Mouse (Mus musculus) cortical plate, adult 2 months (tissue): Measurements from ENCODE around the gene Itga3. TPM values are rescaled to one million over a fixed set of nuclear protein-coding genes. Genes with fewer than 3 reads are reported as not detected.

Experiments
- H3K27ac ChIP-seq: fragments of 200-500 bp; 2 replicates; pipeline ENCODE4 v1.5.1; 2012; ENCODE audit warnings: low read length, control low read depth, inconsistent platforms; ENCODE audit not compliant: insufficient read depth
- H3K4me1 ChIP-seq: fragments of 200-500 bp; 2 replicates; pipeline ENCODE4 v1.6.1; 2011; ENCODE audit warnings: low read length; ENCODE audit not compliant: control insufficient read depth, insufficient read depth
- H3K4me3 ChIP-seq: fragments of 200-500 bp; 2 replicates; pipeline ENCODE4 v1.5.1; 2011; ENCODE audit warnings: mild to moderate bottlenecking, low read length, control low read depth; ENCODE audit not compliant: insufficient read depth
- CTCF ChIP-seq: fragments of 200-500 bp; IDR thresholded peaks from 2 replicates; pipeline ENCODE4 v1.5.1; 2011; ENCODE audit warnings: mild to moderate bottlenecking, control low read depth, low read length; ENCODE audit not compliant: insufficient read depth; ENCODE audit errors: extremely low read depth
- POLR2A ChIP-seq: fragments of 200-500 bp; IDR thresholded peaks from 2 replicates; pipeline ENCODE4 v1.6.1; 2011; ENCODE audit warnings: mild to moderate bottlenecking, low read length, control low read depth; ENCODE audit not compliant: insufficient read depth; ENCODE audit errors: extremely low read depth
- polyA plus RNA-seq: library from polyadenylated mRNA; depleted of rRNA; stranded (reverse); fragments of >200 nt; gene quantifications from 2 replicates; pipeline ENCODE4 v1.2.3, GENCODE M21; 2012; rRNA removed

Itga3 gene
- polyA plus RNA-seq, 1 experiment: 15.3 TPM

DNA sequence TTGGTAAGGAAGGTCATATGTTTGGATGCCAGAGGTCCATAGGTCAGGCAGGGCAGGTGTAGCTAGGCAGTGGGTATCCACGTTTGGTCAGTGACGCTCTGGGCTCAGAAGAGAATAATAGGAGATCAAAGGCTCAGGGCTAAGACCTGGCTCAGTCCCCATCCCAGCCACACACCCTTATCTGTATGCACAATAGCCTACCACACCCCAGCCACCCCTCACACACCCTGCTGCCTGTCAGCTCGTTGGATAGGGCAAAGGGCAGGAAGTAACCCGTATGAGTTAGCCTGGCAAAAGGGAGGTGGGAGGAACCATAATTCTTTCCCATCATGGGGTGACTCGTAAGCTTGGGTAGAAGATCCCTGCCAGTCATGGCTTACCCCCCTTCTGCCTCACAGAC lies 79.0 kb downstream of the Itga3 start:
- Histone ChIP-seq H3K4me1 (peaks cover 16% of the 10 kb centered on the region), H3K4me3 (no peak overlapping the region), H3K27ac (peak overlapping the region; percentile 27)
- TF ChIP-seq CTCF (no peak), POLR2A (no peak)

GRCm38 (mm10) chr11:94996984-94997383 lies 79.6 kb downstream of the Itga3 start:
- H3K4me1 ChIP-seq: peaks cover 16% of the 10 kb centered on the region
- TF ChIP-seq CTCF (no peak), POLR2A (no peak)
- no peak overlapping the region for H3K4me3 ChIP-seq
- no peak overlapping the region for H3K27ac ChIP-seq

DNA sequence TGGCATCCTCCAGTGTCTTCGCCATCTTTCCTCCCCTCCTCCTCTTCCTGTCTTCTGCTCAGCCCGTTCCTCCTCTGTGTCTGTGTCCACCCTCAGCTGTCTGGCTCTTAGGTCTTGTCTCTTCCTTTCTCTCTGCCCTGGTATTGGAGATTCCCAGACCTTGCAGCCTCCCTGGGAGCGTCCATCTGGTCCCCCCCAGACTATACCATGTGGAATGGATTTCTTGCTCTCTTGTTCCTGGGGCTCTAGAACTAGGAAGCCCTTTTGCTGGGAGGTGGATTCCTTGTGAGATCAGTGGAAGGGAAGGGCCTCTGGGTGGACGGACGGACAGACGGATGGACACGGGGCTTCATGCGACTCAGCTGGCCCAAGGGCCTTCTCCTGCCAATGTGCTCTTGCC lies 80.5 kb downstream of the Itga3 start:
- Histone ChIP-seq H3K4me1 (peaks cover 16% of the 10 kb centered on the region), H3K4me3 (peak overlapping the region; percentile 5; the same call in 1 of the 2 replicates), H3K27ac (no peak overlapping the region)
- TF ChIP-seq POLR2A: no peak
- no peak for TF ChIP-seq CTCF

- no peak overlapping the region for H3K27ac ChIP-seq
- peaks cover 16% of the 10 kb centered on the region for H3K4me1 ChIP-seq
- peak overlapping the region; percentile 49 for H3K4me3 ChIP-seq
- no peak for TF ChIP-seq POLR2A
- TF ChIP-seq CTCF: no peak
Measured at GRCm38 (mm10) chr11:94994947-94995772, 81.4 kb downstream of the Itga3 start.

Other genes with a start within 250 kb of the Itga3 start
- 4.3 and 4.9 TPM in 2 replicates for gene Col1a1, start 140.6 kb downstream of the Itga3 start, polyA plus RNA-seq
- not detected in 2 replicates for gene Hils1, start 109.2 kb downstream of the Itga3 start, polyA plus RNA-seq
- gene Sgca, start 100.5 kb downstream of the Itga3 start, polyA plus RNA-seq: 1.6 and 1.8 TPM in 2 replicates
- gene Ppp1r9b, start 85.8 kb downstream of the Itga3 start, polyA plus RNA-seq: 284 and 326 TPM in 2 replicates
- gene Samd14, start 66.9 kb downstream of the Itga3 start, polyA plus RNA-seq: 17.8 and 18.0 TPM in 2 replicates
- 106 TPM in 2 replicates for gene Pdk2, start 35.4 kb downstream of the Itga3 start, polyA plus RNA-seq
- gene Dlx3, start 43.3 kb upstream of the Itga3 start, polyA plus RNA-seq: not detected in 2 replicates
- 0.26 and 0.29 TPM in 2 replicates for gene Dlx4, start 69.5 kb upstream of the Itga3 start, polyA plus RNA-seq
- gene Tac4, start 184.7 kb upstream of the Itga3 start, polyA plus RNA-seq: not detected in 2 replicates
- gene Kat7, start 233.4 kb upstream of the Itga3 start, polyA plus RNA-seq: 51.1 and 51.8 TPM in 2 replicates